Mouse (Mus musculus) c-Kit-positive CD71-positive TER-119-positive erythroid progenitor cells, embryonic 14.5 days (primary cell): ENCODE data around the gene Etv6.

Experiments
- DNase-seq: peaks from one replicate; pipeline ENCODE4 v3.0.0-alpha.2; 2013; ENCODE audit warnings: low spot score

The Etv6 gene

DNA sequence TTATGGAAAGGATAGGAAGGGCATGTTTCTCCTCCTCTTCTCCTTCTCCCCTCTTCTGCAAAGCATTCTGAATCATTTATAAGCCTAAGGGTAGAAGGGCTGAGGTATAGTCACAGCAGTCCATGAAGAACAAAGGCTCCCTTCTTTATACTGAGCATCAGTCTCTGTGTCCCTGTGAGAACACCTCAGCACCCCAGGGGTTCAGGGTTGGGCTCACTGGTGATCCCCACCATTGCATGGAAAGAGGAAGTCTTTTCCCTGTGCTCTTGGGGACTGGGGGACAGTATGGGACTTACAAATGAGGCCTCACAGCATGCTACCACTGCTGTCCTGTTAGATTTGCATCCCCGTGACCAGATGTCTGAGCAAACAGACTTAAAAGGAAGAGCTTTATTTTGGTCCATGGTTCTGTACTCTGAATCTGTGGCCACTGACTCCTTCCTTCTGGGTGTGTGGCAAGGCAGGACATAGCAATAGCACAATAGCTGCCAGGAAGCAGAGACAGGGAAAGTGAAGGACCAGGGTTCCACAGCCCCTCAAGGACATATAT lies 106.2 kb downstream of the Etv6 start:
- DNase-seq, result no peak

DNA sequence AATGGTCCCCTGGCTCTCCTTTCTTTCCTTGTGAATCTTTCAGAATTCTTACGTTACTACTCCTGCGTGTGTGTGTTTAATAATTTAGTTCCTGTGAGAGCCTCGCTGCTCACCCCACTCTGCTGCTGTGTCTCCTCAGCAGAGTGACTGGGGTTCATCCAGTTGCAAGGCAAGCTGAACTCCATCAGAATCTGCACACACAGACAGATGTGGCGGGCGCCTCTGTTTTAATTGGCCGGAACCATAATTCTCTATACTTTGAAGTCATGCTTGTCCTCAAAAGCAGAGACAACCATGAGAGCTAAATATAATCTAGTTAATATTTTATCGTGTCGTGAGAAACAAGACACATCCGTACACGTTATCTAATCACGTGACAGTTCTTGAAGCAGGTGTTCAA lies 107.2 kb downstream of the Etv6 start:
- DNase-seq, result no peak

DNA sequence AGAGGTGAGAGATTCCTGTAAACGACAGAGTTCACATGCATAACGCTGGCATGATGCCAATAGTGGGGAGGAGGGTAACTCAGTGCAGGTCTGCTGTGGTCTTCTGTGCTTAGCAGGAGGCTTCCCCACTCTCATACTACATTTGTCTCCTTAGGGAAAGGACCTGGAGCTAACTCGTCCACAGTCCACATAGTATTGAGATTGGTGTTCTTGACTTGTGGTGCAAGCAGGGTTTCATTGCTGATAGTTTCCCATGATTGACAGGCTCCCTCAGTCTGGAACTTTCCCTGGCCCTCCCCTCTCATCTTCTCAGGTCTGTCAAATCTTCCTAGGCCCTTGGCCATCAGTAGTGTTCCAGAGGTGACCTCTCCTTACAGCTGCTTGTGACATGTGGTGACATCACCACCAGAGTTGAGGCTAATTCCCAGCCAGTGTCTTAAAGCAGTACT lies 108.2 kb downstream of the Etv6 start:
- DNase-seq, result no peak

DNA sequence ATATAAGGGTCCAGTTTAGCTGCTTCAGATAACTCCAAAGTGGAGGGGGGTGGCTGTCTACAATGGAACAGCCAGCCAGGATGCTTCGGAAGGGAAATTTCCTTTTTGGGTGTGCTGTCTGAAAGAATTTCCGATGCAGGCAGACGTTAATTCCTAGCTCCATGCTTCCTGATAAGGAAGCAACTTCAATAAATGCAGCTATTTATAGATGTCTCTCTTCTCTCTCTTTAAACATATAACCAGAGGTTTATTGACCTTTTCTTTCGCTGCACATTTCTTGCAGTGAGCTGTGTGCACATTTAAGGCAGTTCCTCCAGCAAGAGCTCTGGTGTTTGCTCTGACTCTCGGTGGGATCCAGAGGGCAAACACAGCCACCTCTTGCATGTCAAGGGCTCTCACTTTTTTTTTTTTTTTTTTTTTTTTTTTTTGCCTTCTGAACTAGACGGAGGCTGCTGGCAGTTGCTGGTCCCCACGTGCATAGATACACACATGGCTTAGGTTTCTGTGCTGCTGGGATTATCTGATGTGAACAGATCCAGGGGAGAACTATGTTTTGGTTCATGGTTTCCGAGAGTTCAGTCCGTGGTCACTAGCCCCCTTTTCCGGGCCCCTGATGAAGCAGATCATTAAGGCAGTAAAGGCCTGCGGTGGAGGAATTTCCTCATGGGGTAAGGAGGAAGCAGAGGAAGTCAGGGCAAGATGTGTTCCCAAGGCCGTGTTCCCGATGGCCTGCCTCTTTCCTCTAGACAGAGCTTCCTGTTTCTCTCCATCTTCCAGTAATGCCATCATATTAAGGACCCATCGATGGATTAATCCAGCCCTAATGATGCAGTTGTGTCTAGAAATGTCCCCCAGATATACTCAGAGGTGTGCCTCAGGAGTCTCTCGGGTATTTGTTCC lies 109.0 kb downstream of the Etv6 start:
- DNase-seq, result no peak

- DNase-seq, result no peak
Observed at GRCm38 (mm10) chr6:134147596-134148442, 112.3 kb downstream of the Etv6 start.

GRCm38 (mm10) chr6:134148443-134148942 lies 113.0 kb downstream of the Etv6 start:
- no peak for DNase-seq

DNA sequence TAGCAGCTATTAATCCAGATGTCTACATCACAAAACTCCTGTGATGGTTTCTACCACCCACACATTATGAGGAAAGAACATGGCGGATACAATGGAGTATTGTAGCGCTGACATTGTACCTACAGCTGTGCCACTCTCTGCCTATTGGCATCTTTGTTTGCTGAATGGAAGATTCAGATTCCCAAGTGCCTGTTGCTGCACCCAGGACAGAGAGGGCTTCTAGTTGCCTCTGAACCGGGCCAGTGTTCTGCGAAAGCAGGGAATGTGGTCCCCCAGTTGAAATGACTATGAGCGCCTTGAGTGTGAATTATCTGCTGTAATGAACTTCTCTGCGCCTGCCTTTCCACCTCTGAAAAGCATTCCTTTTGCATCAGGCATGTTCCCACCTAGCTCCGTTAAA lies 114.1 kb downstream of the Etv6 start:
- no peak for DNase-seq

DNA sequence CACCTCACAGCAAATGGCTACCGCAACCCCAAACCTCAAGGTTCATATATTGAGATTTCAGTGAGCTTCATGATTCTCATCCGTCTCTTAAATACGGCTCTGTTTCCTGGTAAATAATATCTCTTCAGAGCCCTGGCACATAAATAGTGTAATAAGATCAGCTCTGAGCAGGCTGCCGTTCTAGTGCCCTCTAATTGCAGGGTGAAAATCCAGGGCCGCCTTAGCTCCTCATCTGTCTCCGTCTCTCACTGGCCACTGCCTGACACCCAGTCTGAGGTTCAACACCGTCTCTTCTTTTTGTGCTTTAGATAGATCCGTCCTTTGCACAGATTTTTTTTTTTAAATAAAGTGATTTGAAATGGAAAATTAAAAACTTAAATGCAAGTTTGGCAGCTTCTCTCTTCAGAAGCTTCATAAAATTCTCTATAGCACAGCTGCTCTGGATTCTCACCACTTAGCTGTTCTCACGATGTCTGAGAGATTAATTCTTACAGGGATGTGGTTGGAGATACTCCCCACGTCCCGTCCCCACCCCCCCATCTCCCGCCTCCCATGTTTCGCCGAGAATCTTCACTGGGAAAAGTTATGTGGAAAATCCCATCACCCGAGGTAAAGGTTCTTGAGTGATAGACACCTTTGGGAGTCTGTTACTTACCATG lies 115.7 kb downstream of the Etv6 start:
- no peak for DNase-seq

DNA sequence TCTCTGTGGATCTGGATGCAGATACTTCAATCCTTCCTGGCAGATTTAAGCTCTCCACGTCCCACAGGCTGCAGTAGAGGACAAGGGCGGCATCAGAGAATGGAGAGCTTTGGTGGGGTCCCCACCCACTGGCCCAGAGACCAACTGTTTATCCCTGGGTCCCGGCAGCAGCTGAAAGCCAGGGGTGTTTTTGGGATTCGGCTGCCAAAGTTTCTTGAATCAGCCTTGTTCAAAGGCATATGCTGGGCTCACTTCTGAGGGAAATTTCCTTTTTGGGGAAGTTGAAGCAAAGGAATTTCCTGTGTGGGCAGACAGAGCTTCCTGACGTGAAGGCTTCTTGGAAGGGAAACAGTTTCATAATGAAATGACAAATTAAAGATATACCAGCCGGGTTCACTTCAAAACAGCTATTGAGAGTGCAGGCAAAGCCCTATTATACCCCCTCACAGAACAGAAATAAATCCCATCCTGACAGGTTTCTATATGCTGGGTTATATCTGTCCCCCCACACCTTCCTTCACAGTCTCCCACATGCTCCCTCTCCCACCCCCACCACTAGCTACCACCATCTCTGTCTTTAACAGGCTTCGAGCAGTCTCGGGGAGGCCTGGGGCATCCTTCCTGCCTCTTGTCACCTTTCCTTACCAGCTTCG lies 116.5 kb downstream of the Etv6 start:
- DNase-seq, result no peak

GRCm38 (mm10) chr6:134152539-134152938 lies 117.0 kb downstream of the Etv6 start:
- DNase-seq, result no peak

DNA sequence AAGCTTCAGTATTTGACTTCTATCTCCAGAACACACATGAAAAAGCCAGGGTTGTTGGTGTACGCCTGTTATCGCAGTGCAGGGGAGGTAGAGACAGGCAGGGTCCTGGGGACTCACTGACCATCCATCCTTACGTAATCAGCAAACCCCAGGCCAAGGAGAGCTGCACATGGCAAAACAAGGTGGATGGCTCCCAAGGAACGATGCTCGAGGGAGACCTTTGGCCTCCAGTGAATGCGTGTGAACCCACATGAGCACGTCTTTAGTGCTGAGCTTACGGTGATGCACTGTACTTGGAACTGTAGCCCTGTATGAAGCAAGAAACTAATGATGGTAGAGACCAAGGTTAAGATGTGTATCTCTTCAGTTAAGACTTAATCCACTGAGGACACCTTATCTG lies 119.2 kb downstream of the Etv6 start:
- no peak for DNase-seq

DNA sequence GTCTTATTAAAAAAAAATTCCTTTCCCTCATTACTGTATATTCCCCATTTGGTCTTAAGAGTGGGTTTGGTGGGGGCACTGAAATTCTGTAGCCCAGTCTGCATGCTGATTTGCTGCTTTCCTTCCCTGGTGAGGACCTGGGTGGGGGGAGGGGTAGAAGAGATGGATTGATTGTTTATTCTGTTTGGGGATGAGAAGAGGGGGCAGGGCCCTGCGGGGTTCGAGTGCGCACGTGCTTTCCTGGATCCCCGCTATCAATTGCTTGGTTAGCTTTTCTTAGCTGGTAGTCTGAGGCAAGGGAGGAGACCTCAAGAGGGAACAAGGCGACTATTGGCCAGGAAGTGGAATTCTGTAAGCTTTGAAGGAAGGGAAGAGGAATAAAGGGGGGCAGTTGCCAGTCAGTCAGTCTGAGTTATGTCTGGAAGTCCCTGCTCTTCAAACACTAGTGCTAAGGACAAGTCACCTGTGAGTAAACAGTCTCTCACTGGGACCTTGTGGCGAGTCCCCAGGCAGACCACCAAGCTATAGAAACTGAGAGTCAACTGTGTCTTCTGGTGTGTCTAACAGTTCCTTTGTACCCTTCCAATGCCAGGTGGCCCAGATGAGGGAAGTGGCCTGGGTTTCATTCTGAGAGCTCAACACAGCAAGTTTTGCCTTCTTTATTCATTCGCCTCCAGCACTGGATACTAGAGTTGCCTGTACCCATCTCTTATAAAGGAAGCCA lies 120.6 kb downstream of the Etv6 start:
- no peak for DNase-seq

DNA sequence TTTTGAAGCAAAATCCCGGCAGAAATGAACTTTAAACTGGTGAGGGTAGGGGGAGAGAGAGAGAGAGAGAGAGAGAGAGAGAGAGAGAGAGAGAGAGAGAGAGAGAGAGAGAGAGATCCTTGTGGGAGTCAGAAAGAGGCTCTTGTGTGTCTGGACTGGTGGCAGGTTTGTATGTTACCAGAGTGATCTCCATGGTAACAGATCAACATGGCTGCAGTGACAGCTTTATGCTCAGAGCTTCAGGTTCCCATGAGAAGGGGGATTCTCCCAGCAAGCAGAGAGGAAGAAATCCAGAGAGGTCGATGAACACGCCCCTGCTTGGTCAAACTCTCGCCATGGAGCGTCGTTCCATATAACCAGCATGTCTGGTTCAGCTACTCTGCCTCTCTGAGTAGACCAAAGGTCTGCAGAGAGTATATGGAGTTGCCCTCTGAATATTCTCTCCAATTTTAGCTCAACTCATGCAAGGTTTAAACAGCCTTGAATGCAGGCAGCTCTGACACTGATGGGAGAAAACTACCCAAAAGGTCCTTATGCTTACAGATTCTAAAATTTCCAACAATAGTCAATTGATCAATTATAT lies 122.1 kb downstream of the Etv6 start:
- DNase-seq, result no peak

GRCm38 (mm10) chr6:134158201-134158600 lies 122.7 kb downstream of the Etv6 start:
- DNase-seq, result no peak

DNA sequence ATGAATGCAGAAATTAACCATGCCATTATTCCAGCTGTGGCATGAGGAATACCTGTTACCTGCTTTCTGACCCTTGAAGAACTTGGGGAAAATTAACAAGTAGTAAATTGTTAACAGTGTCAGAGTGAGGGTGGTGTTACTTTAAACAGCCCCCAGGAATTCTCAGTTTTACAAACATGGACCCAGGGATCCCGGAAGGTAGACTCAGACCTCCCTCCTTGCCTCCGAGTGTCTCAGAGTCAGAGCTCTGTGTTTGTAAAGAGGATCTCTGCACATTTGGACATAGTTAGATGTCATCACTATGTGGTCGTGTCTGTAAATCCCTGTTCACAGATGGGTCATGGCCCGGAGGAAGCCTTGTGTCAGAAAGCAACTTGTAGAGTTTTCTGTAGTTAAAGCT lies 124.2 kb downstream of the Etv6 start:
- DNase-seq, result no peak

DNA sequence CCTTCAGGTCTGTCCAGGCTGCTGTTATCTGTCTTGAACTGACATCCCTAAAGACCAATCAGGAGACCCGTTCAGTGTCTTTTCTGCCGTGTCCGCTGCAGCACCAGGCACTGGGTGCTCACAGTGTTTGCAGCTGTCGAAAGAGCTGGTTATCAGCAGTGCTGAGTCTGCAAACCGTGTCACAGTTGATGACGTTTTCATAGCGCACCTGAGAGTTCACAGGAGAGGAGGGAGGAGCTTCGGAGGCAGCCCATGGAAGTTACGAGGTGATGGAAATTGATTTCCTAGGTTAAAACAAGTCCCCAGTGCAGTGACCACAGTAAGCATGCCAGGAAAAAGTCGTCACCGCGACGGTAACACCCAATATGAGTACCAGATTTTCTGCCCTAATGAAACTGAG lies 125.5 kb downstream of the Etv6 start:
- DNase-seq, result no peak

DNA sequence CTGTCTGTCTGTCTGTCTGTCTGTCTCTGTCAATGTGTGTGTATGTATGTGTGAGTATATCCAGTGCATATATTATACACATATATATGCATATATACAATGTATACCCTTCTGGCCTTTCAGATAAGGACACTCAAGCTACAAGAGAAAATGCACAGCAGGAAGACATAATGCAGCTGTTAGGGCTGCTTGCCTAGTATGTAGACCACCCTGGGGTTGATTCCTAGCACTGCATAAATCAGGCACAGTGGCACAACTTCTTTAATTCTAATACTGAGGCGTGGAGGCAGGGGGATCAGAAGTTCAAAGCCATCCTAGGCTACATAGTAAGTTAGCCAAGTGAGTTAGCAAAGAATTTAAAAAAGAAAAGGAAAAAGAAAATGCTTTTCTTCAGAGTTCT lies 127.8 kb downstream of the Etv6 start:
- DNase-seq, result no peak

GRCm38 (mm10) chr6:134164356-134164755 lies 128.9 kb downstream of the Etv6 start:
- no peak for DNase-seq

GRCm38 (mm10) chr6:134165012-134165411 lies 129.5 kb downstream of the Etv6 start:
- DNase-seq, result no peak

DNA sequence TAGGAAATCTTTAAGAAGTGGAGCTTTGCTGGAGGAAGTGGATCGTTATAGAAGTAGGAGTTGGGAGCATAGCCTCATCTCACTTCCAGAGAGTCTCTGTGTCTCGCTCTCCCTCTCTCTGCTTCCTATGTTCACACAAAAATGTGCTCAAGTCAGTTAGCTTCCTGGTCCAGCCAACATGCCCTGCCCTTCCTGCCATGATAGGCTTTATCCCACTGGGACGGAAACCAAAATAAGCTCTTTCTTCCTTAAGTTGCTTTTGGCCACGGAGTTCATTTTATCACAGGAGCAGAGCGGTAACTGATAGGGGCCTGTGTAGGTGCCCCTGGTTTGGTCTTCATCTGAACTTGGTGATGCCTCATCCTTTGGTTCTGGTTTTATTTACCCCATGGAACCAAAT lies 132.5 kb downstream of the Etv6 start:
- no peak for DNase-seq
